Mouse (Mus musculus) embryonic fibroblast, embryonic 13.5 days (primary cell): ENCODE data around the gene Fam104a. TPM values are rescaled to one million over a fixed set of nuclear protein-coding genes. Genes with fewer than 3 reads are reported as not detected.

Experiments
- H3K27ac ChIP-seq: 2 replicates; pipeline ENCODE4 v1.5.1; 2012; ENCODE audit warnings: low read length, control low read depth, inconsistent platforms; ENCODE audit not compliant: insufficient read depth
- H3K4me1 ChIP-seq: 2 replicates; pipeline ENCODE4 v1.6.1; 2011; ENCODE audit warnings: low read length; ENCODE audit not compliant: control insufficient read depth, insufficient read depth
- H3K4me3 ChIP-seq: 2 replicates; pipeline ENCODE4 v1.5.1; 2011; ENCODE audit warnings: mild to moderate bottlenecking, control low read depth, low read length; ENCODE audit not compliant: insufficient read depth
- CTCF ChIP-seq: IDR thresholded peaks from 2 replicates; pipeline ENCODE4 v1.5.1; 2011; ENCODE audit warnings: mild to moderate bottlenecking, control low read depth, low read length, moderate library complexity, borderline replicate concordance; ENCODE audit not compliant: insufficient read depth
- POLR2A ChIP-seq: IDR thresholded peaks from 2 replicates; pipeline ENCODE4 v1.6.1; 2011; ENCODE audit warnings: low read depth, mild to moderate bottlenecking, control low read depth, low read length, moderate library complexity
- polyA plus RNA-seq: library from polyadenylated mRNA; stranded (reverse); fragments of >200 nt; gene quantifications from 2 replicates; pipeline ENCODE4 v1.2.4, GENCODE M21; 2011; ENCODE audit warnings: low read depth; ENCODE audit not compliant: missing spikeins, insufficient read length

Fam104a gene
- polyA plus RNA-seq, 1 experiment = 26.0 TPM

DNA sequence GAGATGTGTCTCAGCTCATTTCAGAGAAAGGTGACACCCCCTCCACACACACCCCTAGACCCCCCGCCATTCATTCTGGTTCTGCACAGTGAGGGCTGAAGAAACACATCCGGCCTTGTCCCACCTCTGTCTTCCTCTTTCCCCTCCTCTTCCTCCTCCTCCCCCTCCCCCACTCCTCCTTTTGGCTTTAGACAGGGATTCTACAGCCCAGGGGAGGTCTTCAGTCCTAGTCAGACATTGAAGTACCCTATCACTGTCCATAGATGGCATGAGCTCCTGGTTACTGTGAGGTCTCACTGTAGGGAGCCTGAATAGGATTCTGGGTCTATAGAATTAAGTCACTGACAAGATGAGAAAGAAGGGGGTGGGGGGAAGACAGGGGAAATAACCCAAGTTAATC is 63.0 kb downstream of the Fam104a start:
- H3K27ac ChIP-seq = no peak overlapping the region
- H3K4me1 ChIP-seq = no peaks in the 10 kb centered on the region; the same call in 1 of the 2 replicates
- TF ChIP-seq POLR2A = no peak
- TF ChIP-seq CTCF = no peak
- H3K4me3 ChIP-seq = no peak overlapping the region

DNA sequence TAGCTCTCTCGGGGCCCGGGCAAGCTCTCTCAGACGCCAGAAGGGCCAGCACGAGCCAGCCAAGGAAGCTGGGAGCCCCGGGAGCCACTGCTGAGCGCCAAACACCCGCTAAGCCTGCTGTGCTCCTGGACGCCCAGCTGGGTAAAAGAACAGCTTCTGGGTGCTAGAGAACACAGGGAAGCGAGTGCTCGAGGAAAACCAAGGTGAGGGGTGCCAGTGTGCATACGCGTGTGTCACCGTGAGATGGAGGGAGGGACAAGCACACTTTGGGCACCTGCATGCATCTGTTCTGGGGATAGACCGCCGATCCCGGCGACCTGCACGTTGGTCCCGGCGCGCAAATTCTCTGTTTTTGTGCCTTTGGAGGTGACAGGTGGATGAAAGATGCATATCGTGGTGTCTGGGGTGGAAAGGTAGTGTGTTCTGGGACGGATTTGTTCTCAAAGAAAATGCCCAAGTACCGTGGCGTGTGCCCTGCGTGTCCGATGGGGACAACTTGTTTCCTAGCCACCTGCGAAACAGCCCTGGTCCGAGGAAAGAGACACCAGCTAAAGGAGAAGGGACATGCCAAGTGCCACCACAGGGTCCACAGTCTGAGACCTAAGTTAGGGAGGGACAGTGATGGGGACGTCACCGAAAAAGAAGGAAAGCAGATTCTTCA is 64.4 kb downstream of the Fam104a start:
- TF ChIP-seq CTCF (no peak), POLR2A (no peak)
- no peaks in the 10 kb centered on the region; the same call in 1 of the 2 replicates for H3K4me1 ChIP-seq
- no peak overlapping the region for H3K27ac ChIP-seq
- peak overlapping the region; percentile 27 for H3K4me3 ChIP-seq

DNA sequence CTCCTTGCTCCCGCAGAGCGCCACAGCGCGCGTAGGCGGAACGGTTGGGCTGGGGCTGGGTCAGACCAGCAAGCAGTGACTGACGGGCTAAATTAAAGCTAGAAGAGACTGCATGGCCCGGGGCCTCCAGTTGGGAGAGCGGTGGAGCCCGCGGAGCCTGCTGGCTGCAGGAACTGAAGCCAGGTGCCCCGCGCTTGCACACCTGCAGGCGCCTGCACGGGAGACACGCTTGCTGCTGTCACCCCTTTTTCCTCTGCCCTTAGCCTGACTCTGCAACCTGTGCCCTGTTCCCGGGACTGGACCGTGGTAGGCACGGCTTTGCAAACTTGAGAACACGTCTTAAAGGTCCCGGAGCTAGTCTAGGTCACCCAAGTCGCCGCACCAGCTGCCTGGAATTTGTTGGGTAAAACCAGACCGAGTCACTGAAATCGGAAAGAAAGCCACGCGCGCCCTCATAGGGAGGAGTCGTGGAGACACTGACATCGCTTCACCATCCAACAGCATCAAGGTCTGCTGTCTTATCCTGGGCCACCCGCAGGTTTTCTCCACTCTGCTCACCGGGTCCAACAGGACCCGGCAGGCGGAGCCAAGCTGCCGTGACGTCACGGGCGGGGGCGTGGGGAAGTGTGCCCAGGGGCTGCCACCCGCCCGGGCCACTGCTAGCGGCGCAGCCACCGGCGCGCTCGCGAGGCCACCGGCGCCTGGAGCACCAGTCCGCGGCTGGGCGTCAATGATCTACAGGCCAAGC is 65.1 kb downstream of the Fam104a start, which contains the start of gene Sstr2:
Gene Sstr2, plus strand, starts transcription at position 671 of the 748 bp plus-strand sequence.
- TF ChIP-seq CTCF (no peak), POLR2A (no peak)
- H3K27ac ChIP-seq = no peak within 1 kb of the TSS
- peak within 1 kb of the TSS; percentile 27 for H3K4me3 ChIP-seq
- H3K4me1 ChIP-seq = no peaks in the 10 kb centered on the region; the same call in 1 of the 2 replicates

DNA sequence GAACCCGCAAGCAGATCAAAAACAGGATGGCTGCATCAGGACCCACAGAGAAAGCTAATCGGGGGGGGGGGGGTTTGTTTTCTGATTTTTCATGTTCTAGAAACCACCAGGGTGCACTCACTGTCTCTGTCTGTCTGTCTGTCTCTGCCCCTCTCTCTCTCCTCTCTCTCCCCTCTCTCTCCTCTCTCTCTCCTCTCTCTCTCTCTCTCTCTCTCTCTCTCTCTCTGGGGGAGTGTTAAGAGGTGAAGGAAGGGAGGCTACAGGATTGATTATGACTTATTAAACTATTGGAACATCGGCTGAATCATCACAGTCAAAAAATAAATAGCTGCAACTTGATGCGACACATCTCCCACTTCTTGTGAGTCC is 65.7 kb downstream of the Fam104a start:
- Histone ChIP-seq H3K4me3 (no peak overlapping the region), H3K27ac (no peak overlapping the region), H3K4me1 (no peaks in the 10 kb centered on the region; the same call in 1 of the 2 replicates)
- TF ChIP-seq POLR2A (no peak), CTCF (no peak)

DNA sequence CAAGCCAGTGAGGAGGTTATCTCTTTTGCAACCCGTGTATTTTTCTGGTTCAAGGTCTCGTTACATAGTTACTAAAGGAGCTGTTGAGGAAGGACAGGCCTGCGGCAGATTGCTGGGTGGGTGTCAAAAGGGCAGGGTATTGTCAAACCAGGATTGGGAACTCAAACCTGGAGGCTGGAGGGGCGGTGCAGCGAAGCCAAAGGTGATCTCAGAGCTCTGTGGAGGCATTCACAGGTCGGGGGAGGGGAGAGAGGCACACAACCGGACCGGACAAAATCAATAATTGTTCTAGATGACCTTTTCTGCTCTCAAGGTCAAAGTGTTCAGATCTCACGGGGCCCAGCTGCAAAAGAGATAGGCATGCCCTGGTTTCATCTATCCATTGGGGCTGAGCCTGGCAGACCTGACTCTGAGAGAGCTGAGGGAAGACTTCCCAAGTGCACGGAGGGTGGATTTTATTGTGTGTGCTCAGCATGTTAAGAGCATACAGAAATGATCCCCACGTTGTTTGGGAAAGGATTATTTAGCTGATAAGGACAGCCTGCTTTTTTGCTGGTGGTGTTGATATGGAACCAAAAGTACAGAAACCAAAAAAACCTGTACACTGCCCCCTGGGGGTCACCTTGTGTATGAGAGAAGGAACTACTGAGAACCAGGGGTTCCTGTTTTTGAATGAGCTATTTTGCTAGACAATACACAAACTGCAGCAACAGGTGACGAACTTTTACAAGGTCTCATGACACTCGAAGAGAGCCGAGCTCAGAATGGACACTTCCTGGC is 66.6 kb downstream of the Fam104a start:
- no peaks in the 10 kb centered on the region; the same call in 1 of the 2 replicates for H3K4me1 ChIP-seq
- no peak overlapping the region for H3K27ac ChIP-seq
- H3K4me3 ChIP-seq = no peak overlapping the region
- TF ChIP-seq CTCF = no peak
- TF ChIP-seq POLR2A = no peak

DNA sequence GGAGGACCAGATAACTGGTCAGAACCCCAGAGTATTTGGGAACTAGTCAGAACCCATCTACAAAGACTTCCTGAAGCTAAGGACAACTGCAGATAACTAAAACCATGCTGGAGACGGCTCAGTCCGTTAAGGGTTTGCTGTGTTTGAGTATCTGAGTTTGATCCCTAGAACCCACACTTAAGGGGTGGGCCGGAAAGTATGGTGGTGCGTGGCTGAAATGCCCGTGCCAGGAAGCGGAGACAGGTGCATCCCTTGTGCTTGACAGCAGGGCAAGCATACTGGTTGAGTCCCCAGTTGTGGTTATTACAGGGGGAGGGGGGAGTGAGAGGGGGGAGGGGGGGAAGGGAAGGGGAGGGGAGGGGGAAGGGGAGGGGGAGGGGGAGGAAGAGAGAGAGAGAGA is 69.5 kb downstream of the Fam104a start:
- no peak overlapping the region for H3K27ac ChIP-seq
- H3K4me3 ChIP-seq = no peak overlapping the region
- TF ChIP-seq CTCF (no peak), POLR2A (no peak)
- no peaks in the 10 kb centered on the region for H3K4me1 ChIP-seq

DNA sequence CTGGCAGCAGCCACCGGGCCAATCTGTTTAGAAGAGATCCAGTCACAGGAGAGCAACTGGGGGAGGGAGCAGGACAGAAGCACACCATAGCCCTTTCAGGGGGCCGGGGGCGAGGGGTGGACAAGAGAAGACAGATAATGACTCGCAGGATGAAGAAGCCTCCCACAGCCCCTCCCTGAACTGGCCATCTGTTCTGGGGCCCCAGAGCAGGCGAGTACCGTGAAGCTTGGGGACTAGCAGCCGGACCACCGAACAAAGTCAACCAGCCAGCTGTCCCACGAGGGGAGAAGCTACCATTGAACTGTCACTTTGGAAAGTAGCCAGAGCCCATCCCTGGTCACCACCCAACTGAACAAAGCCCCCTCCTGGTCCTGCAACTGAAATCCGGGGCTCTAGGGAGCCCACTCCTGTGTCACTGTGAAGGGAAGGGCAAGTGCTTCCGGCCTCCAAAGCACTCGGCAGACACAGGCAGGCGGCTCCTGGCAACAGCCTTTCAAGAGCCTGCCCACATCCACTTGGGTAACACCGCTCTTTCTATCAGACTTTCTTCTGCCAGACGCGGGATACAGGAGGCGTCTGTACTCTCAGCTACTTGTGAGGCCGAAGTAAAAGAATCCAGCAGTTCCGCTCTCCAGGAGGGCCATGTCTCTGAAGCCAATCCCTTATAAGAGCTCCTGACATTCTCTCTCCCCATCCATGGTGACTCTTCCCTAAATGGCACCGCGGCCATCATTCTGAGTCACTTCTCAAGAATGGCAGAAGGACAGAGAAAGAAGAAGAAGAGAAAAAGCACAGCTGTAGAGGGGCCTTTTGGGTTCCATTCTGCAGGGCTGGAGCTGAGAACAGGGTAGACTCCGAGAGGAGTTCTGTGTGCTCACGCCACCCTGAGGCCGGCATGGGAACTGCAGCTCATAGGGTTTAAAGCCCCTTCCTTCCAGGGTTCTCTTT is 72.0 kb downstream of the Fam104a start:
- TF ChIP-seq CTCF = peak; percentile 54
- no peak for TF ChIP-seq POLR2A
- no peaks in the 10 kb centered on the region for H3K4me1 ChIP-seq
- no peak overlapping the region for H3K4me3 ChIP-seq
- peak overlapping the region; percentile 62 for H3K27ac ChIP-seq

Other genes starting within 250 kb of the Fam104a start
- 0.23 and 0.86 TPM in 2 replicates for gene Sstr2, start 64.8 kb downstream of the Fam104a start, polyA plus RNA-seq
- gene Cog1, start 35.0 kb downstream of the Fam104a start, polyA plus RNA-seq = 38.1 and 41.1 TPM in 2 replicates
- 21.1 and 21.4 TPM in 2 replicates for gene Slc39a11, start 34.1 kb downstream of the Fam104a start, polyA plus RNA-seq
- 14.0 and 14.9 TPM in 2 replicates for gene D11Wsu47e, start 257 bp upstream of the Fam104a start, polyA plus RNA-seq
- gene Cpsf4l, start 25.9 kb upstream of the Fam104a start, polyA plus RNA-seq = not detected in 2 replicates
- gene Cdc42ep4, start 67.7 kb upstream of the Fam104a start, polyA plus RNA-seq = 21.3 and 24.1 TPM in 2 replicates